Mouse (Mus musculus): Measurements from ENCODE around the gene Maco1. TPM values are rescaled to one million over a fixed set of nuclear protein-coding genes. Genes with fewer than 3 reads are reported as not detected.

The Maco1 gene
- 10 to 100 TPM; 25.4 to 30.3 TPM for total RNA-seq (2023)

GRCm38 (mm10) chr4:134853259-134853636, at the start of gene Maco1:
Maco1 (minus strand) TSS chr4:134853345.

GRCm38 (mm10) chr4:134863937-134864729, 11.0 kb upstream of the Maco1 start, which contains the start of gene Rhd:
Rhd (plus strand) TSS chr4:134864536.

GRCm38 (mm10) chr4:134767426-134768225, 85.5 kb downstream of the Maco1 start, which contains the start of gene Ldlrap1:
Ldlrap1 (minus strand) TSS chr4:134768024.

Other genes with a start within 250 kb of the Maco1 start
- gene Man1c1, start 149.1 kb downstream of the Maco1 start, total RNA-seq (2023) = 1 to 10 TPM; 7.4 to 8.1 TPM
- 10 to 100 TPM; 96.2 to 99.9 TPM for gene Ldlrap1, start 85.3 kb downstream of the Maco1 start, total RNA-seq (2023)
- not detected for gene Rhd, start 11.2 kb upstream of the Maco1 start, total RNA-seq (2023)
- 100 to 1,000 TPM; 153 to 173 TPM for gene Tmem50a, start 61.7 kb upstream of the Maco1 start, total RNA-seq (2023)
- 100 to 1,000 TPM; 460 to 555 TPM for gene Rsrp1, start 70.2 kb upstream of the Maco1 start, total RNA-seq (2023)
- 100 to 1,000 TPM; 209 to 226 TPM for gene Syf2, start 77.6 kb upstream of the Maco1 start, total RNA-seq (2023)